Mouse (Mus musculus): ENCODE measurements around the gene Kmt2b. TPM values are rescaled to one million over a fixed set of nuclear protein-coding genes. Genes with fewer than 3 reads are reported as not detected.

Gene Kmt2b
- polyA plus RNA-seq, 1 experiment, result 57.7 TPM

- DNase-seq, result no peak
- TF ChIP-seq POLR2A (IDR thresholded peaks at IDR 0.05; ENCODE audit: borderline replicate concordance, insufficient read depth, low read length) (no peak), CTCF (IDR thresholded peaks at IDR 0.05; ENCODE audit: borderline replicate concordance, insufficient read depth, low read depth, low read length) (no peak)
- no peak overlapping the region for H3K27ac ChIP-seq (ENCODE audit: insufficient read depth, low read length)
- H3K4me1 ChIP-seq (ENCODE audit: control insufficient read depth, insufficient read depth, low read length), result no peaks in the 10 kb centered on the region
- H3K27me3 ChIP-seq (ENCODE audit: control insufficient read depth, insufficient read depth, low read length), result no peaks in the 10 kb centered on the region
- H3K4me3 ChIP-seq (replicated peaks; ENCODE audit: insufficient read depth, low read depth, low read length), result no peak overlapping the region
- WGBS, result 84% methylated on average over 8 of the region's 8 CpGs
Observed at GRCm38 (mm10) chr7:30579950-30580349, 8.6 kb downstream of the Kmt2b start.

- H3K4me1 ChIP-seq (ENCODE audit: control insufficient read depth, insufficient read depth, low read length), result peaks cover 18% of the 10 kb centered on the region
- WGBS, result 8% methylated on average over 2 of the region's 2 CpGs
- no peaks in the 10 kb centered on the region for H3K27me3 ChIP-seq (ENCODE audit: control insufficient read depth, insufficient read depth, low read length)
- peak; percentile 83 to 88 for DNase-seq
- H3K4me3 ChIP-seq (replicated peaks; ENCODE audit: insufficient read depth, low read depth, low read length), result no peak overlapping the region
- TF ChIP-seq POLR2A (IDR thresholded peaks at IDR 0.05; ENCODE audit: borderline replicate concordance, insufficient read depth, low read length), result no peak
- TF ChIP-seq CTCF (IDR thresholded peaks at IDR 0.05; ENCODE audit: borderline replicate concordance, insufficient read depth, low read depth, low read length), result no peak
- no peak overlapping the region for H3K27ac ChIP-seq (ENCODE audit: insufficient read depth, low read length)
Observed at GRCm38 (mm10) chr7:30572969-30573368, 15.6 kb downstream of the Kmt2b start.

DNA sequence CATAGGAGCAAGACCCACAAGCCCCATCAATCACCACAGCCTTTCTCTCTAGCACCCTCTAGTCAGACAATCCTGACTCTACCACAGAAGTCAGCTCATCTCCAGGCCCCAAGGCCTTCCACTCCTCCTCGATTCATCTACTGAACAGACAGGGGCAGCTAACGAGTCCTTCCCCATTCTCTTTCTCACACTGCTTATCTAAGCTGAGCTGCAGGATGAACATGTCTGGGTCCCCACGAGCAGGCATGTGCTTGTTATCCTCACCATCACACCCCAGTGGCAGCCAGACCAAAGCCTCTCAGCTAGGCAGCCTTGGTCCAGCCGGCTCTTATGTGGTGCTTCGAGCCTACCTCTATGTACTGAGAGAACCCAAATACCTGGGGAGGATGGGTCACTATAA lies 16.1 kb downstream of the Kmt2b start:
- no peak for DNase-seq
- no peaks in the 10 kb centered on the region for H3K27me3 ChIP-seq (ENCODE audit: control insufficient read depth, insufficient read depth, low read length)
- no peak overlapping the region for H3K4me3 ChIP-seq (replicated peaks; ENCODE audit: insufficient read depth, low read depth, low read length)
- peaks cover 18% of the 10 kb centered on the region for H3K4me1 ChIP-seq (ENCODE audit: control insufficient read depth, insufficient read depth, low read length)
- no peak overlapping the region for H3K27ac ChIP-seq (ENCODE audit: insufficient read depth, low read length)
- TF ChIP-seq CTCF (IDR thresholded peaks at IDR 0.05; ENCODE audit: borderline replicate concordance, insufficient read depth, low read depth, low read length), result no peak
- WGBS, result 65% methylated on average over 5 of the region's 5 CpGs

DNA sequence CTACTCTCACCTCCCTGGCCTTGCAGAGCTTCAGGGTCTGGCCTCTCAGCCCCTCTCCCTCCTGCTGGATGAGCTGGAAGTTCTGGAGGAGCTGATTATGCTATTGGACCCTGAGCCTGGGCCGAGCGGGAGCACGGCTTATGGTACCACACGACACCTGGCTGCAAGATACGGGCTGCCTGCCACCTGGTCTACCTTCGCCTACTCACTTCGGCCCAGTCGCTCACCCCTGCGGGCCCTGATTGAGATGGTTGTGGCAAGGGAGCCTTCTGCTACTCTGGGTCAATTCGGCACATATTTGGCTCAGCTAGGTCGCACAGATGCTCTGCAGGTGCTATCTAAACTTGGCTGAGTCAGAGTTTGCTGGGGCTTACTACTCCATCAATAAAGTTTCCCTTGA lies 21.0 kb downstream of the Kmt2b start:
- TF ChIP-seq CTCF (IDR thresholded peaks at IDR 0.05; ENCODE audit: borderline replicate concordance, insufficient read depth, low read depth, low read length), result no peak
- no peak for TF ChIP-seq POLR2A (IDR thresholded peaks at IDR 0.05; ENCODE audit: borderline replicate concordance, insufficient read depth, low read length)
- WGBS, result 76% methylated on average over 11 of the region's 11 CpGs
- H3K27me3 ChIP-seq (ENCODE audit: control insufficient read depth, insufficient read depth, low read length), result no peaks in the 10 kb centered on the region
- DNase-seq, result no peak
- no peak overlapping the region for H3K4me3 ChIP-seq (replicated peaks; ENCODE audit: insufficient read depth, low read depth, low read length)
- peaks cover 11% of the 10 kb centered on the region for H3K4me1 ChIP-seq (ENCODE audit: control insufficient read depth, insufficient read depth, low read length)
- H3K27ac ChIP-seq (ENCODE audit: insufficient read depth, low read length), result no peak overlapping the region

DNA sequence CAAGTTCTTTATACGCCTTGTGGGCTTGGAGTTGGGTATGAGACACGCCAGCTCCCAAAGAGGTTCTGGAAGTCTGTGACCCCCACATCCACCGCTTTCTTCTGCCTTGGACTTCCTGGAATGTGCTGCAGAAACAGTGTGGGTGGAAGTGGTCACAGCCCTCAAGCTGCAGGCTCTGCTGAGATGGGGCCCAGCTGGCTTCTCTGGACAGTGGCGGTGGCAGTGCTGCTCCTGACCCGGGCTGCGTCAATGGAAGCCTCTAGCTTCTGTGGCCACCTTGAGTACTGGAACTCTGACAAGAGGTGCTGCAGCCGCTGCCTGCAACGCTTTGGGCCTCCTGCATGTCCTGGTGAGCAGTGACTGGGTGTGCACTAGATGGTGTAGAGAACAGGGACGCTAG lies 22.5 kb downstream of the Kmt2b start:
- Histone ChIP-seq H3K27me3 (ENCODE audit: control insufficient read depth, insufficient read depth, low read length) (no peaks in the 10 kb centered on the region), H3K4me1 (ENCODE audit: control insufficient read depth, insufficient read depth, low read length) (peaks cover 6% of the 10 kb centered on the region), H3K27ac (ENCODE audit: insufficient read depth, low read length) (no peak overlapping the region), H3K4me3 (replicated peaks; ENCODE audit: insufficient read depth, low read depth, low read length) (no peak overlapping the region)
- TF ChIP-seq CTCF (IDR thresholded peaks at IDR 0.05; ENCODE audit: borderline replicate concordance, insufficient read depth, low read depth, low read length), result no peak
- no peak for TF ChIP-seq POLR2A (IDR thresholded peaks at IDR 0.05; ENCODE audit: borderline replicate concordance, insufficient read depth, low read length)
- DNase-seq, result peak in 1 of 2 experiments; percentile 18
- WGBS, result 84% methylated on average over 9 of the region's 9 CpGs

DNA sequence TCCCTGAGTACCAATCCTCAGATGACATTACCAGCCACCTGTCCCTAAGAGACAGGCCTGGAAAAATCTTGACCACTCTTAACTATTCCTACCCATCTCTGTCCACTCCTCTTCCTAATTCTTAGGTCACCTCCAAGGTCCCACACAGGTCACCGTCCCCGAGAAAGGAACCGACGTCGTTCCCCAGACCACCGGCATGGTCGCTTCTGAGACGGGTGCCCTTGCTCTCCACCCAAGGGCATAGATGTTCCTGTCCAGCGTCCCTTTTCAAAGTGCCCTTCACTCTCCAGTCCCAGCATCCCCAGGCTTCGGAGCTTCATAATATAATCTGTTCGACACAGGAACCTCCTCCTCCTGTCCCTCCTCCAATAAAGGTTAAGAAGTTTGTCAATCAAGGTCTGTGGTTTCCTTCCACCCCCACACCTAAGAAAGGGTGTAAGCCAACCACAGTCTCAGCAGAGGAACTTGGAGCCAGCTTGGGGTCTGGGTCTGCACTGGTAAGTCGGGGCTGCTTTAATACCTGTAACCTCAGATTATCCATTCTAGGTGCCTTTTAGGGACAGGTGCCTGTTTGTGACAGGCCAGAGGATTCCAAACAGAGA lies 23.5 kb downstream of the Kmt2b start, which contains the start of gene Igflr1:
Gene Igflr1, plus strand, starts transcription at position 458 of the 602 bp plus-strand sequence.
- 95% methylated on average over 12 of the region's 12 CpGs for WGBS

GRCm38 (mm10) chr7:30563906-30564280 lies 24.6 kb downstream of the Kmt2b start:
- no peak for TF ChIP-seq POLR2A (IDR thresholded peaks at IDR 0.05; ENCODE audit: borderline replicate concordance, insufficient read depth, low read length)
- no peak for TF ChIP-seq CTCF (IDR thresholded peaks at IDR 0.05; ENCODE audit: borderline replicate concordance, insufficient read depth, low read depth, low read length)
- Histone ChIP-seq H3K27ac (ENCODE audit: insufficient read depth, low read length) (no peak overlapping the region), H3K4me3 (replicated peaks; ENCODE audit: insufficient read depth, low read depth, low read length) (peak overlapping the region; percentile 88), H3K4me1 (ENCODE audit: control insufficient read depth, insufficient read depth, low read length) (peaks cover 6% of the 10 kb centered on the region), H3K27me3 (ENCODE audit: control insufficient read depth, insufficient read depth, low read length) (no peaks in the 10 kb centered on the region)
- 23% methylated on average over 6 of the region's 6 CpGs for WGBS
- no peak for DNase-seq

More for the DNA sequence above, 23.5 kb downstream of the Kmt2b start, which contains the start of gene Igflr1:
- Histone ChIP-seq H3K4me1 (ENCODE audit: control insufficient read depth, insufficient read depth, low read length) (peaks cover 6% of the 10 kb centered on the region), H3K4me3 (replicated peaks; ENCODE audit: insufficient read depth, low read depth, low read length) (no peak within 1 kb of the TSS), H3K27me3 (ENCODE audit: control insufficient read depth, insufficient read depth, low read length) (no peaks in the 10 kb centered on the region), H3K27ac (ENCODE audit: insufficient read depth, low read length) (no peak within 1 kb of the TSS)
- DNase-seq, result no peak
- TF ChIP-seq CTCF (IDR thresholded peaks at IDR 0.05; ENCODE audit: borderline replicate concordance, insufficient read depth, low read depth, low read length) (no peak), POLR2A (IDR thresholded peaks at IDR 0.05; ENCODE audit: borderline replicate concordance, insufficient read depth, low read length) (no peak)

DNA sequence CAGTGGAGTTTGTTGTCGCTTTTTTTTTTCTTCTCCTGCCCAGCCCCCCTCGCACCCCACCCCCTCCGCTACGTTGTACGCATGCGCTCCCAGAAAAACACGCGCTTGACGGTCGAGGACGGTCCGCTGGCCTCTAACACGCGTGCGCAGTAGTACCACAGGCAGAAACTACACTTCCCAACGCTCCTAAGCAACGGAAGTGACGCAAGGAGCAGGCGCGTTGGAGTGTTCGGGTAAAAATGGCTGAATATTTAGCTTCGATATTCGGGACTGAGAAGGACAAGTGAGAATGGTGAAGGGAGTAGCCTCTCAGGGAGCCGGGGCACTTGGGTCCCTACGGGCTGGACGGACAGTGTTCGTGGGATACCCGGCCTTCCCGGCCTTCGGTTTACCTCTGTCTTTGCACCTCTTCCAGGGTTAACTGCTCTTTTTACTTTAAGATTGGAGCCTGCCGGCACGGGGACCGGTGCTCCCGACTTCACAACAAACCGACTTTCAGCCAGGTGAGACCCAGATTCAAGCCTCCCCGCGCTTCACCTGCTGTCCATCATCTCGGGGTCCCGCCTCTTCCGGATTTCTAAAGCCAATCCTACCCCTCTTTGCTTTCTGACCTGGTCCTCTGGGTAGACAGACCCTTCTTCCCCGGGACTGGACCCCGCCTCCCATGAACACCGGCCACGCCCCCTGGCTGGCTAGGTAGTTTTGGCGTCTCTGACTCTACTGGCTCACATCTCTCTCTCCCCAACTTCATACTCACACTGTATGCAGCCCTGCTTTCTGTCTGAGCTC lies 25.2 kb downstream of the Kmt2b start, which contains the start of the genes U2af1l4, Gm49396 and Psenen:
Gene U2af1l4, plus strand, starts transcription at position 185 of the 789 bp plus-strand sequence.
Gene Gm49396, plus strand, starts transcription at position 228 of the 789 bp plus-strand sequence.
Gene Psenen, minus strand, starts transcription at position 511 of the 789 bp plus-strand sequence.
- peak within 1 kb of the TSS; percentile 83 for H3K27ac ChIP-seq (ENCODE audit: insufficient read depth, low read length)
- TF ChIP-seq POLR2A (IDR thresholded peaks at IDR 0.05; ENCODE audit: borderline replicate concordance, insufficient read depth, low read length), result peak; percentile 61; the same call in 1 of the 2 replicates
- no peak for TF ChIP-seq CTCF (IDR thresholded peaks at IDR 0.05; ENCODE audit: borderline replicate concordance, insufficient read depth, low read depth, low read length)
- peak; percentile 95 to 98 for DNase-seq
- peak within 1 kb of the TSS; percentile 88 for H3K4me3 ChIP-seq (replicated peaks; ENCODE audit: insufficient read depth, low read depth, low read length)
- H3K27me3 ChIP-seq (ENCODE audit: control insufficient read depth, insufficient read depth, low read length), result no peaks in the 10 kb centered on the region
- peaks cover 6% of the 10 kb centered on the region for H3K4me1 ChIP-seq (ENCODE audit: control insufficient read depth, insufficient read depth, low read length)
- under 1% methylated on average over 45 of the region's 45 CpGs for WGBS

Data from cerebellum, adult 2 months (tissue).